Mouse (Mus musculus) mouse trophoblast stem cell (cell line): ENCODE results near the gene Tmem135.
"Not testable (repeated sequence)": the region's sequence is repeated elsewhere in the genome, so short reads cannot be mapped to it uniquely, and the experiment has no call there.

Source experiments
- in situ Hi-C, 2 experiments: fragments of 300-500 bp; cut with MseI, MboI; formaldehyde crosslinking; loops; 2 replicates in 1 of 2; 3 replicates in 1 of 2; pipeline ENCODE4 v1.15.1; 2025

The Tmem135 gene

GRCm38 (mm10) chr7:89327731-89328130 is 76.3 kb downstream of the Tmem135 start:
- in situ Hi-C loops, result no loop called here

- in situ Hi-C loops, result no loop called here
Measured at GRCm38 (mm10) chr7:89326761-89327160, 77.3 kb downstream of the Tmem135 start.

GRCm38 (mm10) chr7:89326202-89326601 is 77.8 kb downstream of the Tmem135 start:
- in situ Hi-C loops, result no loop called here

GRCm38 (mm10) chr7:89322741-89323140 is 81.3 kb downstream of the Tmem135 start:
- in situ Hi-C loops, result not testable (repeated sequence)

- in situ Hi-C loops, result no loop called here
Measured at GRCm38 (mm10) chr7:89319351-89319750, 84.7 kb downstream of the Tmem135 start.

GRCm38 (mm10) chr7:89317088-89317487 is 86.9 kb downstream of the Tmem135 start:
- in situ Hi-C loops, result not testable (repeated sequence)

GRCm38 (mm10) chr7:89316112-89316511 is 87.9 kb downstream of the Tmem135 start:
- in situ Hi-C loops, result no loop called here

- in situ Hi-C loops, result no loop called here
Measured at GRCm38 (mm10) chr7:89311555-89311954, 92.5 kb downstream of the Tmem135 start.

GRCm38 (mm10) chr7:89308926-89309325 is 95.1 kb downstream of the Tmem135 start:
- in situ Hi-C loops, result no loop called here

- in situ Hi-C loops, result no loop called here
Measured at GRCm38 (mm10) chr7:89308238-89308637, 95.8 kb downstream of the Tmem135 start.

- in situ Hi-C loops, result no loop called here
Measured at GRCm38 (mm10) chr7:89306831-89307230, 97.2 kb downstream of the Tmem135 start.

GRCm38 (mm10) chr7:89304958-89305357 is 99.1 kb downstream of the Tmem135 start:
- in situ Hi-C loops, result no loop called here

GRCm38 (mm10) chr7:89303765-89304164 is 100.3 kb downstream of the Tmem135 start:
- in situ Hi-C loops, result no loop called here

- in situ Hi-C loops, result no loop called here
Measured at GRCm38 (mm10) chr7:89298911-89299458, 105.0 kb downstream of the Tmem135 start.

- in situ Hi-C loops, result no loop called here
Measured at GRCm38 (mm10) chr7:89296941-89297340, 107.1 kb downstream of the Tmem135 start.

- in situ Hi-C loops, result no loop called here
Measured at GRCm38 (mm10) chr7:89282664-89283063, 121.4 kb downstream of the Tmem135 start.

GRCm38 (mm10) chr7:89270438-89270837 is 133.6 kb downstream of the Tmem135 start:
- in situ Hi-C loops, result not testable (repeated sequence)

GRCm38 (mm10) chr7:89269826-89270225 is 134.2 kb downstream of the Tmem135 start:
- in situ Hi-C loops, result no loop called here

- in situ Hi-C loops, result no loop called here
Measured at GRCm38 (mm10) chr7:89267542-89267941, 136.5 kb downstream of the Tmem135 start.

- in situ Hi-C loops, result no loop called here
Measured at GRCm38 (mm10) chr7:89266017-89266760, 137.8 kb downstream of the Tmem135 start.

- in situ Hi-C loops, result no loop called here
Measured at GRCm38 (mm10) chr7:89260966-89261365, 143.1 kb downstream of the Tmem135 start.

GRCm38 (mm10) chr7:89258832-89259231 is 145.2 kb downstream of the Tmem135 start:
- in situ Hi-C loops, result no loop called here

- in situ Hi-C loops, result no loop called here
Measured at GRCm38 (mm10) chr7:89257871-89258502, 146.0 kb downstream of the Tmem135 start.
